Mouse (Mus musculus): ENCODE measurements at regions not wholly inside any gene's neighbourhood (a gene's known extent, or its start where the extent isn't known, plus 50 kb on each side); places are given as distances from the start of the nearest gene placed in this dataset.

- peak; percentile 89 for TF ChIP-seq CTCF (IDR thresholded peaks at IDR 0.05)
- TF ChIP-seq POLR2A (IDR thresholded peaks at IDR 0.05; ENCODE audit: insufficient read depth, low read depth, low read length), result no peak
- peak; percentile 86; the same call in 1 of the 2 replicates for TF ChIP-seq EP300 (IDR thresholded peaks at IDR 0.05; ENCODE audit: insufficient read depth, low read depth, low read length)
These were observed 184.5 kb upstream of the Foxn2 start for GRCm38 (mm10) chr17:88255744-88256598.
